Mouse (Mus musculus) layer of hippocampus, adult 9-10 months (tissue): ENCODE results near the gene Dctd.
A peak's percentile ranks its signal among the peaks of the same experiment; 100 is the strongest.
"Not testable (repeated sequence)": the region's sequence is repeated elsewhere in the genome, so short reads cannot be mapped to it uniquely, and the experiment has no call there.

ENCODE experiments used
- DNase-seq: peaks from one replicate; pipeline ENCODE4 v3.0.0; 2022; ENCODE audit warnings: low spot score

Gene Dctd

DNA sequence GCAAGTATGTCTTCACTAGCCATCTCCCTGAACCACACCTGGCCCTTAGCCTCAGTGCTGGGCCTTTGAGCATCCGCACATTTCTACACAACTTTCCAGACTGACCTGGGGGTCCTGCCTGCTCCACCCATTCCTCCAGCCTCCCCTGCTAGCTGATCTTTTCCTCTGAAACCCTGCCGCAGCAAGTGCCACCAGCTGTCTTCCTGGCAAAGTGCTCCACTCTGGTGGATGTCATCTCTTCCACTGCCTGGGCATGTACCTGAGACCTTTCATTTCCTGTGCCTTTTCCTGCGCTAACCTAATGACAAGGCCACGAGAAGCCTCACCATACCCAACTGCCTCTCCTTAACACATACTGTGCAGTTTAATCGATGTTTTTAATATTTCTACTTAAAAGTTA is 46.9 kb downstream of the Dctd start:
- DNase-seq: no peak

- peak; percentile 25 for DNase-seq
Measured at GRCm38 (mm10) chr8:48146449-48146848, 47.6 kb downstream of the Dctd start.

DNA sequence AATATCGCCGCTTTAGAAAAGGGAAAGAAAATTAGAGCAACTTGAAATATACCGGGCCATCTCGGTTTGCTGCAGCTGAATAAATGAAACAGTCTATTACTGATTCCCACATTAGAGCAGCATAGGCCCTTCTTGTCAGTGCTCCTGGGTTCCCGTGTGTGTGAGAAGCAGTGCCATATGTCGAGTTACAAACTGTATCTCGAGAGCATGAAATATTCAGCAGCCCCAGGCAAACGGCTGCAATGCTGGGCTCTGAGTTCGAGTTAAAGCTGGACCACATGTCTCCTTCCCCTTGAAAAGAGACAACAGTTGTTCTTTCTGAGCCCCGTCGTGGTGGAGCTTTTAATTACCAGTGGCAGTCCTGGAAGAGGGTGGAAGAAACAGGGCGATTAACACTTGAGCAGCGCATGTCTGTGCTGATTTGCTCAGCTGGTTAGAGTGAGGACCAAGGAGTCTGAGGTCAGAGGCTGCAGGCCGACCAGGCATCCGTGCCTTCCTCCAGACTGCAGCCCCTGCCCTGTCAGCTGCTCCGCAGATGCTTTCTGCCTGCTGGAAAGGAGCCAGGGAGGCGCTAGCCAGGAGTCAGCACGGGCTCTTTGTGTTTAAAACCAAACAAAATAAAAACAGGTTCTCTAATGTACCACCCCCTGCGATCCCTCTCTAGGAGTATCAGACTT is 53.3 kb downstream of the Dctd start:
- no peak for DNase-seq

DNA sequence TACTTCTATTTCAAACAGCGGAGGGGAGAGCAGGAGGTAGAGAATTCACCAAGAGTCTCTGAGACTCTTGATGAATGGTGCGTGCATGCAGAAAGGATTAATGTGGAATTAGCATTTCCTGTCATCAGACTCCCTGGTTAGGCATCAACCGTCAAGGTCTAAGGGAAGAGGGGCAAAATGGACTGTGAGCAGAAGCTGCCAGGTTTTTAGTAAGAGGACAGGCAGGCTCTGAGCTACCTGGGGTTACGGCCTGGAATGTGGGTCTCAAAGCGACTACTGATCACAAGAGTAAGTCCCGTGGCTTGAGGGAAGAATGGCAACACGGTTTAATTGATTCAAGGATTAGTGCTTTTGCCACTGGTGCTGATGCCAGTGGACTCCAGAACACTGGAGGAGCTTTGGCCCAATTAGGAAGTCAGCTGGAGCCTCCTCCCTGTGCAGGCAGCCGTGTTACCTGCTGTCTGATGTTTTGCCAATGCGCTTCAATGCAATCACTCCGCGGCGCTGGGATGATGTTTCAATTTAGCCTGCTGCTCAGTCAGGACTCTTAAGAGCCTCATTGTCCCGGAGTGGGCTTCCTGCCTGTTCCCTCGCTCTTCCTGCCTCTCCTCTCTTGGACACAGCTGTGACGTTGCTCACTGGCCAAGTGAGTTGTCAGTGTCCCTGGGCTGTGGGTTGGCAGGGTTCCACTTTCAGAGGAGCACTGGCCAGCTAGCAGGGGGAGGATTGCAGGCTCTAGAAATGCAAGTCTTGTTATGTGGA is 54.6 kb downstream of the Dctd start:
- no peak for DNase-seq

- no peak for DNase-seq
Measured at GRCm38 (mm10) chr8:48157718-48158117, 58.8 kb downstream of the Dctd start.

DNA sequence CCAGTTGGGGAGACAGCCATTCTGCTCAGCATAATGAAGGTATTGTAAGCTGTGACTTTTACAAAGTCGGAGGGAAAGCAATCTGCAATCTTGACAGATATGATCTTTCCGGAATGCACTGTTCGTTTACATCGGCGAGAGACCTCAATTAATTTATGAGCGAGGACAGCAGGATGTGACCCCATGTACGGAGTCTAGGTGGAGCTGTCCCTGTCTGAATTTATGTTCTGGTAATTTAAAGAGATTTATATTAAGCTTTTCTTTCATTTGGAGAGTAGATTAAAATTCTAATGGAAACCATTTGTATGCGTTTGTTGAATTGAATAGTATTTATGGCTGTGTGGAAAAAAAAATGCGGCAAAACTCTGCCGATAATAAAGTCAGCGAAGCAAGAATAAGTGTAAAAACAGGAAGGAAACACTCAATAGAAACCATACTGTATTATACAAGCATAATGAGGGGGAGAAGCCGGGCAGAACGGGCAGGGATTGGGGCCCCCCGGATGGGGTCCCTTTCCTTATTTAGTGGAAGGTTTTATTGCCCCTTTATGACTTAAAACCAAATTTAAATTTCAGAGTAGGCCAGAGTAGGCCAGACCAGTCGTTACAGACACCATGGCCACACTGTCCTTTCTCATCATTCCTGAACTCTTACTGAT is 59.8 kb downstream of the Dctd start:
- no peak for DNase-seq

- DNase-seq: no peak
Measured at GRCm38 (mm10) chr8:48177406-48177805, 78.5 kb downstream of the Dctd start.

GRCm38 (mm10) chr8:48177876-48178275 is 79.0 kb downstream of the Dctd start:
- no peak for DNase-seq

DNA sequence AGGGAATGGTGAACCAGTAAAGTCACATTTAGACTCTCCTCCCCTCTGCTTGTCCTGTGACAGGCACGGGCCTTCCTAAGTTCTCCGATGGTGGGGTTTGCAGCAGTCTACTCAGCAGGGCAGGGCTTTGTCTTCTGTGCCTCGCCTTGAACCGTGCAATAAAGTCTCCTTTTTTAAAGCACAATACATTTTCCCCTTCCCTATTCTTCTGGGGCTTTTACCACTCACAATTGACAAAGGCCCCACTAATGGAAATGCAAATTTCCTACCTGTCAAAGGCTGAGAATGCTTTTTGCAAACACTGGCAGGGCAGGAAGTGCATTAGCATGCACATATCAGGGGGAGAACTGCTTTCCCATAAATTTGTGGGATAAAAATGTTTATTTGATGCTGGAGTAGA is 80.1 kb downstream of the Dctd start:
- DNase-seq: no peak

- not testable (repeated sequence) for DNase-seq
Measured at GRCm38 (mm10) chr8:48180146-48180545, 81.3 kb downstream of the Dctd start.

- no peak for DNase-seq
Measured at GRCm38 (mm10) chr8:48181000-48181399, 82.1 kb downstream of the Dctd start.

GRCm38 (mm10) chr8:48183758-48184157 is 84.9 kb downstream of the Dctd start:
- DNase-seq: no peak

DNA sequence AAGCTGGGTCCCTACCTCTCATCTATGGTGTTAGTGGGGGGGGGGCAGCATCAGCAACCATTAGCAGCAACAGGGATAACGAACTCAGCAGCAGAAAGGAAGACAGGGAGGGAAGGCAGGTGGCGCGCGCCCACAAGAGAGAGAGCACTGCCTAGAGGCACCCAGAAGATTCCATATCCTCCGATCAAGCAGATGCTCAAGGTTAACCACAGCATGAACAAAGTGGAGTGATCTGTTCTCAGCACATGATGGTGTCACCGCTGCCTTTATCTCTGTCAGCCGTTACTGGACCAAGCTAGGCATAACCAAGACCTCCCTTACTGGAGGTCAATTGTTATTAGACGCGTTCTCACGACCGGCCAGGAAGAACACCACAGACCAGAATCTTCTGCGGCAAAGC is 89.7 kb downstream of the Dctd start:
- DNase-seq: no peak

GRCm38 (mm10) chr8:48195971-48196370 is 97.1 kb downstream of the Dctd start:
- DNase-seq: no peak

DNA sequence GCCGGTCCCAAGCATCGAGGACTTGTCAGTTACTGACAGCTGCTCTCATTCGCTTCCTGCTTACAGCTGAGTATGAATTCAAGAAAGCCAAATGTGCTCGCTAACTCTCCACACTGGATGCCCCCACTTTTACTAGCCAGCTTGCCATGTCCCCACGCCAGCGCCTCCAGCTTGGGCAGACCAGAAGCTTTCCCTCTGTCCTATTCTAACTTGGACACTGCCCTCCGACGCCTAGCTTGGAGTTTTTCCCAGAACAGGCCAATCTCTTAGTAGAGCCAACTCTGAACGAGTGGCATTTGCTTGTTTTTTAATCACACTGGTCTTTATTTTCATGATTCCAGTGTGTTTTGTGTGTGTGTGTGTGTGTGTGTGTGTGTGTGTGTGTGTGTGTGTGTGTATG is 100.3 kb downstream of the Dctd start:
- DNase-seq: no peak

GRCm38 (mm10) chr8:48202632-48203031 is 103.7 kb downstream of the Dctd start:
- no peak for DNase-seq
